Mouse (Mus musculus) cerebellum, adult 2 months (tissue): ENCODE measurements around the gene Slc12a8. TPM values are rescaled to one million over a fixed set of nuclear protein-coding genes. Genes with fewer than 3 reads are reported as not detected.

Experiments
- DNase-seq, 2 experiments: peaks; one replicate each; pipeline ENCODE4 v3.0.0; 2021
- H3K27ac ChIP-seq: fragments of 200-500 bp; 2 replicates; pipeline ENCODE4 v1.5.1; 2012; ENCODE audit warnings: low read length, control low read depth, inconsistent platforms; ENCODE audit not compliant: insufficient read depth
- H3K27me3 ChIP-seq: fragments of 200-500 bp; 2 replicates; pipeline ENCODE4 v1.6.1; 2012; ENCODE audit warnings: inconsistent platforms, mild to moderate bottlenecking, low read length, moderate library complexity; ENCODE audit not compliant: control insufficient read depth, insufficient read depth
- H3K4me1 ChIP-seq: fragments of 200-500 bp; 2 replicates; pipeline ENCODE4 v1.6.1; 2011; ENCODE audit warnings: low read length; ENCODE audit not compliant: control insufficient read depth, insufficient read depth
- H3K4me3 ChIP-seq: fragments of 200-500 bp; replicated peaks from 2 replicates; pipeline ENCODE3; 2011; ENCODE audit warnings: mild to moderate bottlenecking, low read depth, low read length, control low read depth; ENCODE audit not compliant: insufficient read depth
- CTCF ChIP-seq: fragments of 200-500 bp; IDR thresholded peaks from 2 replicates; pipeline ENCODE4 v1.5.1; 2011; ENCODE audit warnings: low read depth, mild to moderate bottlenecking, control low read depth, low read length, moderate library complexity, borderline replicate concordance; ENCODE audit not compliant: insufficient read depth
- POLR2A ChIP-seq: fragments of 200-500 bp; IDR thresholded peaks from 2 replicates; pipeline ENCODE4 v1.6.1; 2011; ENCODE audit warnings: low read length, control low read depth, borderline replicate concordance; ENCODE audit not compliant: insufficient read depth
- WGBS: fragments of 180-500 bp; shearing (Covaris S2); methylation state at CpG from one replicate; pipeline ENCODE4 v1.1.7; 2018; 5-methylcytosine and 5-hydroxymethylcytosine counted together
- polyA plus RNA-seq: library from polyadenylated mRNA; depleted of rRNA; stranded (reverse); fragments of >200 nt; gene quantifications from 2 replicates; pipeline ENCODE4 v1.2.3, GENCODE M21; 2012

Slc12a8 gene
- polyA plus RNA-seq, 1 experiment: 4.9 TPM

- TF ChIP-seq POLR2A (no peak), CTCF (no peak)
- 83% methylated on average over 13 of the region's 13 CpGs for WGBS
- peak overlapping the region; percentile 63 for H3K4me3 ChIP-seq
- H3K27ac ChIP-seq: peak overlapping the region; percentile 59; the same call in 1 of the 2 replicates
- DNase-seq: peak in 1 of 2 experiments; percentile 46
- no peaks in the 10 kb centered on the region for H3K27me3 ChIP-seq
- H3K4me1 ChIP-seq: peaks cover 16% of the 10 kb centered on the region; the same call in 1 of the 2 replicates
Measured at GRCm38 (mm10) chr16:33683206-33684161, 166.4 kb downstream of the Slc12a8 start.

- H3K4me1 ChIP-seq: peaks cover 17% of the 10 kb centered on the region; the same call in 1 of the 2 replicates
- TF ChIP-seq CTCF (no peak), POLR2A (0 out of 2 replicates have a peak, but pooled peaks have one; percentile 10)
- peak within 1 kb of the TSS; percentile 63 for H3K4me3 ChIP-seq
- 1% methylated on average over 31 of the region's 57 CpGs for WGBS
- H3K27me3 ChIP-seq: no peaks in the 10 kb centered on the region
- peak; percentile 77 to 80 for DNase-seq
- H3K27ac ChIP-seq: peak within 1 kb of the TSS; percentile 77
Measured at GRCm38 (mm10) chr16:33684162-33684702, 167.1 kb downstream of the Slc12a8 start, which contains the start of gene Heg1. TSS of gene Heg1 (plus strand) at chr16:33684370.

GRCm38 (mm10) chr16:33684703-33685701 lies 167.9 kb downstream of the Slc12a8 start:
- Histone ChIP-seq H3K4me3 (peak overlapping the region; percentile 63), H3K4me1 (peaks cover 19% of the 10 kb centered on the region; the same call in 1 of the 2 replicates), H3K27me3 (no peaks in the 10 kb centered on the region), H3K27ac (peak overlapping the region; percentile 77)
- WGBS: 2% methylated on average over 46 of the region's 46 CpGs
- TF ChIP-seq CTCF (no peak), POLR2A (no peak)
- peak; percentile 47 to 63 for DNase-seq

GRCm38 (mm10) chr16:33686056-33686455 lies 168.9 kb downstream of the Slc12a8 start:
- peaks cover 26% of the 10 kb centered on the region for H3K4me1 ChIP-seq
- 47% methylated on average over 1 of the region's 1 CpGs for WGBS
- H3K27me3 ChIP-seq: no peaks in the 10 kb centered on the region
- TF ChIP-seq CTCF: no peak
- TF ChIP-seq POLR2A: no peak
- peak overlapping the region; percentile 63 for H3K4me3 ChIP-seq
- no peak overlapping the region; the same call in 1 of the 2 replicates for H3K27ac ChIP-seq
- peak in 1 of 2 experiments; percentile 35 for DNase-seq

GRCm38 (mm10) chr16:33687724-33688123 lies 170.6 kb downstream of the Slc12a8 start:
- DNase-seq: peak in 1 of 2 experiments; percentile 32
- TF ChIP-seq CTCF (no peak), POLR2A (no peak)
- Histone ChIP-seq H3K4me1 (peaks cover 40% of the 10 kb centered on the region), H3K4me3 (no peak overlapping the region), H3K27ac (no peak overlapping the region), H3K27me3 (no peaks in the 10 kb centered on the region)
- WGBS: 74% methylated on average over 3 of the region's 3 CpGs

GRCm38 (mm10) chr16:33690975-33691747 lies 174.0 kb downstream of the Slc12a8 start:
- Histone ChIP-seq H3K4me3 (no peak overlapping the region), H3K4me1 (peaks cover 43% of the 10 kb centered on the region), H3K27ac (no peak overlapping the region), H3K27me3 (no peaks in the 10 kb centered on the region)
- WGBS: 81% methylated on average over 6 of the region's 6 CpGs
- DNase-seq: no peak
- TF ChIP-seq POLR2A: no peak
- TF ChIP-seq CTCF: no peak

GRCm38 (mm10) chr16:33693553-33693952 lies 176.4 kb downstream of the Slc12a8 start:
- TF ChIP-seq CTCF: no peak
- no peak for TF ChIP-seq POLR2A
- no peaks in the 10 kb centered on the region for H3K27me3 ChIP-seq
- H3K4me3 ChIP-seq: no peak overlapping the region
- H3K4me1 ChIP-seq: peaks cover 43% of the 10 kb centered on the region
- no peak for DNase-seq
- H3K27ac ChIP-seq: no peak overlapping the region
- 82% methylated on average over 1 of the region's 1 CpGs for WGBS
